Mouse (Mus musculus) kidney, postnatal 36 days (tissue): ENCODE data around the gene Nemp1.

Source experiments
- DNase-seq, 2 experiments: peaks; one replicate each; pipeline ENCODE4 v3.0.0; 2021 to 2022; ENCODE audit warnings: mixed read lengths in 2 of 2

Gene Nemp1

DNA sequence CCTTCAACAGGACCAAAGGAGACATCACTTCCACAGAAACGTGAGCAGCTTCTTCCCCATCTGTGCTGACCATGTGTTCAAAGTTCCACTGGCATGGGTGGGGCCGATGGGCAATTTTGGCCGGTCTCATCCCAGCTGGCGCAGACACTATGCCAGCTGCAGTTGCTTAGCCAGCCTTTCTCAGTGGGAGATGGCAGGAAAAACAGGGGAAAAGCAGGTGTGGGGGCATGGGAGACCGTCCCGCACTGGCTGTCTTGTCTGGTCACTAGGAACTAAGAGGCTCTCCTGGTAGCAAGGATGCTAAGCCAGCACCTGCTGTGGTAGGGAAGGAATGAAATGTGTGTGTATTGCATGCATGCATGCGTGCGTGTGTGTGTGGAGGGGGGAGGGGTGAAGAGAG is 61.7 kb downstream of the Nemp1 start:
- DNase-seq = no peak

DNA sequence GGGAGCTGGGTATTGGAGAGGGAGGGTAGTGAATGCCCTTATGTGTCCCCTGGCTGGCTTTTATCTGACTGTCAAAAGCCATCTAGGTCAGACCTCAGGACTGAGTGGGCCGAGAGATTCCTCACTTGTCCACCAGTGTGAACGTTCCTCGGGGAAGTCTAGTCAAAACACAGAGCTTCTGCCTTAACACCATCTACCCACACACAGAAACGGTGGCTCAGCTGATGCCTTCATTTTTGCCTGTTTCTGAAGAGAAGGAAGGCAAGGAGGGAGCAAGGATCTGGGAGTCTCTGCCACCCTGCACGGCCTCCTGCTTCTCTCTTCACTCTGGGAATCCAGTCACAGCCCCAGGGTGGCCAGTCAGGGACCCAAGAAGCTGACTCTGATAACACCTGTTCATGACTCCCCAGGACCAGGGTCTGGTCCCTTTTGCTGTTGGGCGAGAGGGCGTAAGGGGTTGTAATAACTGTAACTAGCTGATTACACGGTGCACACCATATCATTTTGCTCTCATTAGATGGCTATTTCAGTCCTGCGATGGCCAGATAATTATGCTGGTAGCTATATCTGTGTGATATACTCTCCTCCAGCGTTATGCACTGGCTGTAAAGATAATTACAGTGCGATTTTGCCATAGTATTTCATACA is 63.7 kb downstream of the Nemp1 start:
- DNase-seq = no peak

DNA sequence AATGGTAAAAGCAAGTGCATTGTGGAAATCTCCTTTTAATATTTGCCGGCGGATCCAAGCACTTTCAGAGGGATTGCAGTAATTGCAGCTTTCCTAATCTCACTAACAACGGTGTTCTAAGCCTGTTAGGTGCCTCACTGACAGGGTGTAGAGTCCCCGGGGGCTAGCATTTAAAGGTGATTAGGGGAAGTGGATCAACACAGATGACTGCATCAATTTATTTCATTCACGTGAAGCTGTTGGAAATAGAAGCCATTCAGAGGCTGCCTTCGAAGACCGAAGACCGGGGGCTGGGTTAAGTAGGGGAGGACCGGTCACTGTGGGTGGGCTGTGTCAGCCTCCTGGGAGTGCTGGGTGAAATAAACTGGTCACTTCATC is 64.2 kb downstream of the Nemp1 start:
- no peak for DNase-seq

DNA sequence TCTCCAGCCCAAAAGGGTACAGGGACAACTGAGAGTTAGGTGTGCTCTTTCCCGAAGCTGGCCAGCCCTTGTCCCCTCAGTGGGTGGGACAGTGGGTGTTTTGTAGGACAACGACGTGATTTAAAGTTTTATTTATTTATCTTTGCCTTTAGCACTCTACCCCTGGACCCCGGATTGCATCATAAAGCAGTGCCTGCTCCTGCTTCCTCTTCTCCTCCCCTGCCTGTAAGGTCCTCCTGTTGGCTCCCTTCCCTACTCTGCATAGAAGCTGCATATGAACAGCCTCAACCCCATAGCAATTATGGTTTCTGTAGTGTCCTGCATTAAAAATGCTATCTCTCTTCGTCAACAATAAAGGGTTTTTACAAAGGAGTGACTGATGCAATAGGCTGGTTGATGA is 64.7 kb downstream of the Nemp1 start:
- DNase-seq = no peak

DNA sequence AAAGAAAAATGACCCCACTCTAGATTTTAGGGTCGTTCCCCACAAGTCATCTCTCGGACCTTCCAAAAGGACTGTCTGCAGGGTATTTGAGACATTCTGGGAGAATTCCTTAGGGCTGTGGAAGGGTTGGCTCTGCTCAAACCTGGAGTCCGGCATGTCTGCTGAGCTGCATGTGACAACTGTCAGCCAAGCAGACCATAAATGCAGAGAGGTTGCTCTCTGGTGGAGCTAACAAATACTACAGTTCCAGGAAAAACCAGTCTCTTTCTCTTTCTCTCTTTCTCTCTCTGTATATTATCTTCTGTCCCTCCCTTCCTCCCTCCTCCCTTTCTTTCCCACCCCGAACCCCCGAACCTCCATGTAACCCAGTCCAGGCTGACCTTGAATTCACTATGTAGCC is 67.7 kb downstream of the Nemp1 start:
- DNase-seq = no peak

DNA sequence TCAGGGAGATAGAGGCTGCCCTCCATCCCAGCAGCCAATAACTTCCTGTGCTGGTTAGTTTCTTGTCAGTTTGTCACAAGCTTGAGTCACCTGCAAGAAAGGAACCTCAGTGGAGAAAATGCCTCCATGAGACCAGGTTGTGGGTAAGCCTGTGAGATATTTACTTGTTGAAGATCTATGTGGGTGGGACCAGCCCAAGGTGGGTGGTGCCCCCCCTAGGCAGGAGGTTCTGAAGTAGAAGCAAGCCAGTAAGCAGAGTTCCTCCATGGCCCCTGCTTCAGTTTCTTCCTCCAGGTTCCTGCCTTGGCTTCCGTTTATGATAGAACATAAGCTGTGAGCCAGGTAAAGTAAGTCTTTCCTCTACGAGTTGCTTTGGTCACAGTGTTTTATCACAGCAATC is 69.6 kb downstream of the Nemp1 start:
- DNase-seq = no peak

DNA sequence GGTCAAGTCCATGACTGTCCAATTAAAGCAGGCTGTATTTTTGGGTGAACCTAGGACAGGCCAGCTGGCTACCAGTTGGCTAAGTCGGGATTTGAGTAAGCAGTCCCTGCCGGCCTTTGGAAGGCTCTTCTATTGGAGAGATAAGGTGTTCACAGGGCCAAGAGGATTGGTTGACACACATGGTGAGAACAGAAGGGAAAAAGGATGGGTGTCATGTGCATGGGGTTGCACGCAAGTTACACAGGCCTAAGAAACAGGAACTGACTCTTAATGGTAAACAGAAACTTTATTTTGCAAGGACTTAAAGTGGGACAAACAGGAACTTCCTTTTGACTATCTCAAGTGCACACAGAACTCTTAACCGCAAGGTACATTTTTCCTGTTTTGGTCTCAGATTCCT is 70.2 kb downstream of the Nemp1 start:
- DNase-seq = no peak

DNA sequence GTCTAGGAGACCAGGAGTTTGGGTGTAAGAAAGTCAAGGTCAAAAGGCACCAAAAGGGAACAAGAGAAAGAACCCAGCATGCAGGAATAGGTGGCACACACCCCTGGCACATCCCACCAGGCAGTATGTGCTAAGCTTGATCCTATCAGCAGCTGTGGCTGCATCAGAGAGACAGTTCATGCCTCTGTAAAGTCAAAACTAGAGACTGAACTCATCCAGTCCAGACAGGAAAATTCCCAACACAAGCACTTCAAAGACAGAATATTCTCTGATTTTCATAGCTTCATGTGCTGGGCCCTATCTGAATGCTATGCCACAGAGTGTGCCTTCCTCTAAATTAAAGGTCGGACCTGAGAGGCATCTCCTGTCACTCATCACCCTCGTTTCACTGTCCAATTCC is 70.9 kb downstream of the Nemp1 start:
- no peak for DNase-seq

DNA sequence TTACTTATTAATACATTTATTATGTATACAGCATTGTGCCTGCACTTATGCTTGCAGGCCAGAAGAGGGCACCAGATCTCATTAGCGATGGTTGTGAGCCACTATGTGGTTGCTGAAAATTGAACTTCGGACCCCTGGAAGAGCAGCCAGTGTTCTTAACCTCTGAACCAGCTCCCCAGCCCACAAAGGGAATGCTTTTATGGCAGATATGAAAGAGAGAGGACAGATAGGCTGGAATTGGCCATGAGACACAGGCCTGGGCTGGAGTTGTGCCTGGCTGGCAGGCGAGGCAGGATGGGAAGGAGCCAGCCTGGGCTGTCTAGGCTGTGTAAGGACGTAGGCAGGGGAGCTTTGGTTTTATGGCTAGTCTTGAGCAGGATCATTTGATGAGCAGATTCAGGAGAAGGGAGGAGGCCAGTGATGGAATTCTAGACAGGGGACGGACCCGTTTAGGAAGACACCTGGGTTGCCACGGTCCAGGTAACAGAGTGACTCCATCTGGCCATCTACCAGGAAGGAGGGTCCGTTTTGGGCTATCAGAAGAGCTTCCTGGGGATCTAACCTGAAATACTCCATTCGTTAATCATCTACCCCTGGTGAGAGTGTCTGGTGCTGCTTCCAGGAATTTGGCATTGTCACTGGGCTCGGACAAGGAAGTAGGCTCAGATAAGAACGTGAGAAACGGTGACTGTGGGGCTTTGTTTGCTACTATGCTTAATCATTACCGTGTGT is 71.6 kb downstream of the Nemp1 start:
- peak; percentile 66 to 67 for DNase-seq

DNA sequence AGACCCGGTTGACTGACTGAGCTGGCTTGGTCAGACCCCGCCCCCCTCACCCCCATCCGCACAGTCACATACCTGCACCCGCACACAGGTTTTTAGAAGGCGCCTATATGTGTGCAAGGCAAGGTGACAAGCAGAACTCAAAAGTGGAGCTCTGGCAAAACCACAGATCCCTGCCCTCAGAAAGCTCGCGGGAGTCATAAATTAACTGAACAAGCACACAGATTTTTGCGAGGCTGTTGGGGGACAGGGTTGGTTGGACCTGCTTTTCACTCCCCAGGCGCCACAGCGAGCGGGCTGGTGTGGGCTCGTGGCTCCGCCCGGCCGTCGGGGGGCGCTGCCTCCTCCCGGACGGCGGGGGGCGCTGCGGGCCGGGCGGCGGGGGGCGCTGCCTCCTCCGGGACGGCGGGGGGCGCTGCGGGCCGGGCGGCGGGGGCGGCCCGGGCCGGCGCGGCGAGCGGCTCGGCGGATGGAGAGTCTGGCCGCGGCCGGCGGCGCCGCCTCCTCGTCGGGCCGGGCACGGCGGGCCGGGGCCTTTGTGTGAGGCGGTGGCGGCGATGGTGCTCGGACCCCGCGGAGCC is 72.5 kb downstream of the Nemp1 start, which contains the start of gene Zbtb39:
Gene Zbtb39 (plus strand): TSS at position 456 of the 578 bp plus-strand sequence.
- DNase-seq = peak; percentile 77 to 91

DNA sequence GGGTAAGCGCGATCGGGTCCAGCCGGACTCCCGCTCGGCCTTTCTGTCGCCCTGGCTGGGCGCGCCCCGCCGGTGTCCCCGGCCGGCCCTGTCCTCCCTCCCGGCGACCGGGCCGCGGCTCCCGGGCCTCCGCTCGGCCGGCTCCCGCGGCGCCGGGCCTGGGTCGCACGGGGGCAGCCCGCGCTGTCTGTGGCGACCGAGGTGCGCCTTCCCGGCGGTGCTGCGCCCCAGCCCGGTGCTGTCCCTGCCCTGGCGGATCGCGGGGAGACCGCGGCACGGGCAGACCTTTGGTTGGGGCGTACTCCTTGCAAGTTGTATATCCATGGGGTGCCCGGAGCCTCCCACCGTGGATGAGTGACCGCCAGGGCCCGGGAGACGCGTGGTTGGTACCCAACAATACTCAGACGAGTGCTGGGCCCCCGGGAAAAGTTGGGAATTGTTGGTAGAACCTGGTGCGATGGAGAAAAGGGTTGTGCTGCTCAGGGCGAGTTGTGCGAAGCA is 73.0 kb downstream of the Nemp1 start:
- peak in 1 of 2 experiments; percentile 57 for DNase-seq

DNA sequence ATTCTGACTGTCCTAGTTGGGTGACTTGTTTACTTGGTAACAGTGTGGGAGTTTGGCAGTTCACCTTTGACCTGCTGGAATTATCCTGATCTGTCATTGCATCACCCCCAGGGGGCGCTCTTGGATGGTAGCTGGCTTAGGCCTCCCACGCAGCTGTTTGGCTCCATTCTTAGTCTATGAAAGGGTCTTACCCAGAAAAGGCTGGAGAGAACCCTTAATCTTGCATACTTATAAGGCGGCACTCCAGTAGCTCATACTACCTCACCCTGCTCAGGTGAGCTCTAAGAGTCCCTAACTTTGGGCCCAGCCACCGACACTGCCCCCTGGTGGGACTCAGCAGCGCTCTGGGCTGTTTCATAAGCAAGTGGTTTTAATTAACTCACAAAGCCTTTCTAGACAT is 78.0 kb downstream of the Nemp1 start:
- DNase-seq = peak; percentile 64 to 85

DNA sequence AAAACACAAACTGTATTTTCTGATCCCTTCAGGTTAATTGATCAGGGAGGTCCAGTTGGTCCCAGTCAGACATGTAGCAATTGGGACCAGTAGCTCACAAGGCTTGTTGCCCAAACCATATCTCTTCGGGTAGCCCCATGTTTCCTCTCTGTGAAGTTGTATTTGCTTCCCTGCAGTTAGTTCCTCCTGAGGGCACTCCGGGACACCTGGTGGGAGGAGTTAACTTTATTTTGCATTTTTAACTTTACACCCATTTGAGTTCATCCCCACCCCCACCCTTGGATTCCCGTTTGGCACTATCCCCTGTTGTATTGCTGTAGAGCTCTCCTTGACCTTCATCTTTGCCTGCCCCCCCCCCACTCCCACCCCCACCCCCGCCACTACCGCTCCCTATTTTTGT is 79.2 kb downstream of the Nemp1 start:
- peak in 1 of 2 experiments; percentile 45 for DNase-seq

DNA sequence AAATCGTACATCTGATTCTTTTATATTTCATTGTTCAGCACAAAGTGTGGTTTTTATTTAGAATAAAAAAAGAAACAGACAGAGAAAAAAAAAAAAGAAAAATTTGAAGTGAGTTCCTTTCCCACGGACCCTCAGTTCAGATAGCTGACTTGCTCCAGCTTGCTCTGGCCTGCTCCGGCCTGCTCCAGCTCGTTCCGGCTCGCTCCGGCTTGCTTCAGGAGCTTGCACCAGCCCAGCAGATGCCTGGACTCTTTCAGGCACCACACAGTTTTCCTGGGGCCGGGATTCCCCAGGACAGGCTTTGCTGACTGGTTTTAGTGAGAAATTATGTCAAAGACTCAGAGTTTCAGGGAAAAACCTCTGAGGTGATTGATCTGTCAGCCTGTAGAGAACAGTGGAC is 80.6 kb downstream of the Nemp1 start:
- DNase-seq = peak; percentile 73 to 77

DNA sequence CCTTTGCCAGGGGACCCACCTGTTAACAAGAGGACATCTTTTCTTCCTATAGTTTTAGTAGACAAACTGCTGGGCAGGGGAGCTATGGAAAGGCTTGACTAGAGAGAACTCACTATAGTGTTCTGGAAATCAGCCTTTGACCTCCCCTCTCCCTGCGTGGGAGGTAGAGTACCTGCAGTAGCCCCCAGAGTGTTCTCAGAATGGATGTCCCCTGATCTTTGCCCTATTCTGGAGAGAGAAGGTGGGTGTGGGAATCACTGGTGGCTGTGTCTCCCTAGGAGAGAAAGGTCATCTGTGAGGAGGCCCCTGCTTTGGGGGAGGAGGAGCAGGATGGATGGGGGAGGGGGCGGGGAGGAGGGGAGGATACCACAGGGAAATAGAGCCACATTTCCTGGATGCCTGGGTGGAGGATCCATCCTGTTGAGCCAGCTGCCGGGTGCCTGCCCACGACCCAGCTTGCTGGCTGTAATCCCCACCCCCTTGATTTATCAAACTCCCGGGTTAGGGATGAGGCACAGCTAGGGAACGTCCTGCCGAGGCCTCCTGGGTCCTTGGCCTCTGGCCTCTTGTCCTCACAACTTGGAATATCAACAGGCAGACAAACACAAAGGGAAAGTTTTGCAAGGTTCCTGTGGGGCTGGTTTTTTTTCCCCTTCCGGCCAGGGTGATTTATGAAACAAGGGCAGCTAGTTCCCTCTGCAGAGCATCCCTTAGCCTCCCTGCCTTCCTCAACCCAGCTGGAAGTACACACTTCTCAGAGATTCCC is 82.3 kb downstream of the Nemp1 start:
- DNase-seq = peak; percentile 75 to 89

DNA sequence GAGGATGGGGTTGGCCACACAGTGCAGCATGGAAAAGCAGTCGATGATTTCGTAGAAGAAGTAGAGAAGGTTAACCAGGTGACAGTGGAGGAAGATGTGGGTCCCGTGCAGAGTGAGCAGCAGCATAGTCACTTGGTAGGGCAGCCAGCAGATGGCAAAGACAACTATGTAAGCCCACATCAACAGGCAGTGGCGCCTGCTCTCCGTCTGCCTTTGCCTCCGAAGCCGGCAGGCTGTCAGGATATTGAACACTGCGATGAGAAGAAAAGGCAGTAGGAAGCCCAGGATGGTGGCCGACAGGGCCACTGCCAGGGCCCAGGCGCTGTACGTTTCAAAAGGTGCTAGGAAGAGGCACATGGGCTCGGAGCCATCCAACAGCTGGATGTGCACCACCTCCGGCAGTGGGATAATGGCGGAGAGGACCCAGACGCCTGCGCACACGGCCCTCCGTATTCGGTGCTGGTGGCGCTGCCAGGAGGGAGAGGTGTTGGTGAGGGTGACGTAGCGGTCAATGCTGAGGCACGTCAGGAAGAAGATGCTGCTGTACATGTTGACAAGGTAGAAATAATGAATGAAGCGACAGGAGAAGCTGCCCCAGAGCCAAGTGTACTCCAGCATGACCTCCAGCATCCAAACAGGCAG is 83.6 kb downstream of the Nemp1 start:
- DNase-seq = peak in 1 of 2 experiments; percentile 50
